Mouse (Mus musculus): ENCODE measurements around the gene Spryd7.

DNA sequence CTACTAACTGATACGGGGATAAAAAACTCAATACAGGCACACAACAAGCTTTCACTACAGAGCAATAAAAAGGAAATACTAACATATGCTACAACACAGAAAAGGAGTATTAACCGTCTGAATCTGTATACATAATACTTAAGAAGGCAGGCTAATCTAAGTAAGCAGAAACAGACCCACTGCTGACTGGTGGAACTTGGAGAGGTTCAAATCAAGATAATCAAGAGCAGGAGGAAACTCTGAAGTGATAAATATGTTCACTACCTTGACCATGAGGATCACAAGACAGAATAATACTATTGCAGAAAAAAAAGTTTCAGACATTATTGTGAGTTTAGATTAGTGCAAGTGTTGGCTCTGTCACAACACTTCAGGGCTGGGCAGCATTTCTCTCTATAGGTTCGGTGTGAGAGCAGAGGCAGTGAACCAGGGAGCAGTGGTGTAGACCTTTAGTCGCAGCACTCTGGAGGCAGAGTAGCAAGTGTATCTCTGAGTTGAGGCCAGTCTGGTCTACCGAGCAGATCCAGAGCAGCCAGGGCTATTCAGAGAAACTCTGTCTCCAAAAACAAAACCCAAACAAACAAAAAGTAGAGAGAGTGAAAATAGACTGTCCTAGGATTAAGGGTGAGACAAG lies 19.9 kb downstream of the Spryd7 start:
- TF ChIP-seq CTCF (IDR thresholded peaks at IDR 0.05; ENCODE audit: borderline replicate concordance, insufficient read depth, low read depth, low read length): no peak
- no peak for TF ChIP-seq POLR2A (IDR thresholded peaks at IDR 0.05; ENCODE audit: borderline replicate concordance, insufficient read depth, low read length)
